Mouse (Mus musculus) ES-Bruce4 (cell line): ENCODE data around the gene Smpdl3b. TPM values are rescaled to one million over a fixed set of nuclear protein-coding genes. Genes with fewer than 3 reads are reported as not detected.
"Not testable (repeated sequence)": the region's sequence is repeated elsewhere in the genome, so short reads cannot be mapped to it uniquely, and the experiment has no call there.

Experiments
- H3K27ac ChIP-seq: 2 replicates; pipeline ENCODE4 v1.5.1; 2012; ENCODE audit warnings: low read length, inconsistent platforms; ENCODE audit not compliant: insufficient read depth
- H3K27me3 ChIP-seq: 2 replicates; pipeline ENCODE4 v1.6.1; 2012; ENCODE audit warnings: mild to moderate bottlenecking, low read length, inconsistent platforms; ENCODE audit not compliant: control insufficient read depth, poor library complexity, insufficient read depth, severe bottlenecking
- H3K36me3 ChIP-seq: 2 replicates; pipeline ENCODE4 v1.6.1; 2012; ENCODE audit warnings: inconsistent platforms, mild to moderate bottlenecking, low read length, moderate library complexity; ENCODE audit not compliant: control insufficient read depth, poor library complexity, insufficient read depth, severe bottlenecking
- H3K4me1 ChIP-seq: one replicate; pipeline ENCODE4 v1.8.1; 2011; ENCODE audit warnings: low read length; ENCODE audit not compliant: control insufficient read depth, insufficient read depth
- H3K4me3 ChIP-seq: 2 replicates; pipeline ENCODE4 v1.5.1; 2011; ENCODE audit warnings: low read depth, mild to moderate bottlenecking, low read length
- H3K9ac ChIP-seq: 2 replicates; pipeline ENCODE4 v1.6.1; 2012; ENCODE audit warnings: low read depth, mild to moderate bottlenecking, inconsistent platforms; ENCODE audit not compliant: poor library complexity, severe bottlenecking
- H3K9me3 ChIP-seq: replicated peaks from 2 replicates; pipeline ENCODE4 v1.6.1; 2012; ENCODE audit warnings: mild to moderate bottlenecking, low read length, inconsistent platforms; ENCODE audit not compliant: control insufficient read depth, poor library complexity, insufficient read depth, severe bottlenecking
- CTCF ChIP-seq: IDR thresholded peaks from one replicate; pipeline ENCODE4 v1.8.1; 2011; ENCODE audit warnings: low read depth, low read length
- EP300 ChIP-seq: IDR thresholded peaks from 2 replicates; pipeline ENCODE4 v1.6.1; 2011; ENCODE audit warnings: low read depth, low read length; ENCODE audit not compliant: insufficient read depth
- POLR2A ChIP-seq: IDR thresholded peaks from one replicate; pipeline ENCODE4 v1.8.1; 2011; ENCODE audit warnings: low read length; ENCODE audit not compliant: insufficient read depth
- polyA plus RNA-seq: library from polyadenylated mRNA; stranded (reverse); fragments of >200 nt; gene quantifications from 2 replicates; pipeline ENCODE4 v1.2.4, GENCODE M21; 2011; ENCODE audit warnings: low read depth; ENCODE audit not compliant: missing spikeins, insufficient read depth, insufficient read length

Smpdl3b gene
- polyA plus RNA-seq, 1 experiment: 6.4 TPM

DNA sequence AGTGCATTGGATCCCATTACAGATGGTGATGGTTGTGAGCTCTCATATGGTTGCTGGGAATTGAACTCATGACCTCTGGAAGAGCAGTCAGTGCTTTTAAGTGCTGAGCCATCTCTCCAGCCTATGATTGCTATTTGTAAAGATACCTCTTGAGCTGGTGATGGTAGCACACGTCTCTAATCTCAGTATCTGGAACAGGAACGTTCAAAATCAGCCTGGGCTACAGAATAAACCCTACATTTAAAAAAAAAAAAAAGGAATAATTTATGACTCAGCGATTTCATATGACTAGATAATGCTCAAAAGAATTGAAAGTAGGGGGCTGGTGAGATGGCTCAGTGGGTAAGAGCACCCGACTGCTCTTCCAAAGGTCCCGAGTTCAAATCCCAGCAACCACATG is 46.2 kb upstream of the Smpdl3b start:
- Histone ChIP-seq H3K9ac (no peak overlapping the region), H3K9me3 (no peaks in the 10 kb centered on the region), H3K27ac (no peak overlapping the region), H3K36me3 (no peaks in the 10 kb centered on the region), H3K27me3 (no peaks in the 10 kb centered on the region), H3K4me3 (no peak overlapping the region), H3K4me1 (no peaks in the 10 kb centered on the region)
- no peak for TF ChIP-seq POLR2A
- TF ChIP-seq EP300: no peak
- TF ChIP-seq CTCF: no peak

DNA sequence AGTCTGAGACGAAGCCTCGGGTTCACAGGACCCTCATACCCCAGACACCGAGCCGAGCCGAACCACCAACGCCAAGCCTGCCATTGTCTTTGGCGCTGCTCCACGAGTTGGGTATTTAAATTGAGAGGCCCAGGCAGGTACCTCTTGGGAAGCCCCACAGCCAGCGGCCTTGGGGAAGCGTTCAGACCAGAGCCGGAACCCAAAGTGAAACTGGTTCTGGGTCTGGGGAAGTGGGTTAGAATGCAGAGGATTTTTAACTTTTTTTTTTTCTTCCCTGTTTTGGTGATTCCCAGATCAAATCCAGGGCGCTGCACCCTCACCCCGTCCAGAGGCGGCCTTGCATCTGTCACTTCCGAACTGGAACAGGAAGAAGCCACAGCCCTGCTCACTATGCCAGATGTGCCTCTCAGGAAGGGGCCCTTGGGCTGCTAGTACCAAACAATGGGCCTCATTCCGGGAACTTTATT is 45.2 kb upstream of the Smpdl3b start:
- Histone ChIP-seq H3K36me3 (no peaks in the 10 kb centered on the region), H3K9ac (peak overlapping the region; percentile 92), H3K27me3 (no peaks in the 10 kb centered on the region), H3K4me3 (peak overlapping the region; percentile 57), H3K27ac (peak overlapping the region; percentile 15; the same call in 1 of the 2 replicates), H3K4me1 (no peaks in the 10 kb centered on the region), H3K9me3 (no peaks in the 10 kb centered on the region)
- 0 out of 2 replicates have a peak, but pooled peaks have one; percentile 43 for TF ChIP-seq EP300
- TF ChIP-seq CTCF: no peak
- TF ChIP-seq POLR2A: no peak

- no peaks in the 10 kb centered on the region for H3K9me3 ChIP-seq
- H3K4me3 ChIP-seq: peak overlapping the region; percentile 57
- peak overlapping the region; percentile 92 for H3K9ac ChIP-seq
- peak overlapping the region; percentile 15; the same call in 1 of the 2 replicates for H3K27ac ChIP-seq
- H3K4me1 ChIP-seq: no peaks in the 10 kb centered on the region
- H3K27me3 ChIP-seq: no peaks in the 10 kb centered on the region
- no peak for TF ChIP-seq CTCF
- TF ChIP-seq EP300: no peak
- TF ChIP-seq POLR2A: no peak
- H3K36me3 ChIP-seq: no peaks in the 10 kb centered on the region
Measured at GRCm38 (mm10) chr4:132801176-132802077, 44.4 kb upstream of the Smpdl3b start.

GRCm38 (mm10) chr4:132799845-132800244 is 42.8 kb upstream of the Smpdl3b start:
- H3K9ac ChIP-seq: no peak overlapping the region
- no peaks in the 10 kb centered on the region for H3K9me3 ChIP-seq
- TF ChIP-seq EP300 (no peak), POLR2A (no peak), CTCF (no peak)
- H3K27me3 ChIP-seq: no peaks in the 10 kb centered on the region
- no peaks in the 10 kb centered on the region for H3K36me3 ChIP-seq
- no peak overlapping the region for H3K27ac ChIP-seq
- H3K4me1 ChIP-seq: no peaks in the 10 kb centered on the region
- no peak overlapping the region for H3K4me3 ChIP-seq

DNA sequence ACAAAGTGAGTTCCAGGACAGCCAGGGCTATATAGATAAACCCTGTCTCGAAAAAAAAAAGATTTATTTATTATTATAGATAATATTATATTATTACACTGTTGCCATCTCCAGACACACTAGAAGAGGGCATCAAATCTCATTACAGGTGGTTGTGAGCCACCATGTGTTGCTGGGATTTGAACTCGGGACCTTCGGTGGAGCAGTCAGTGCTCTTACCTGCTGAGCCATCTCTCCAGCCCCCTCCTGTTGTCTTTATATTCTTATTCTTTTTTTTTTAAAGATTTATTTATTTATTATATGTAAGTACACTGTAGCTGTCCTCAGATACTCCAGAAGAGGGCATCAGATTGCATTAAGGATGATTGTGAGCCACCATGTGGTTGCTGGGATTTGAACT is 41.6 kb upstream of the Smpdl3b start:
- H3K9me3 ChIP-seq, H3K27me3 ChIP-seq, H3K4me3 ChIP-seq, H3K27ac ChIP-seq, H3K4me1 ChIP-seq, H3K9ac ChIP-seq, H3K36me3 ChIP-seq: not testable (repeated sequence)

- no peaks in the 10 kb centered on the region for H3K9me3 ChIP-seq
- TF ChIP-seq CTCF (no peak), EP300 (no peak), POLR2A (no peak)
- no peak overlapping the region for H3K27ac ChIP-seq
- no peak overlapping the region for H3K4me3 ChIP-seq
- no peaks in the 10 kb centered on the region for H3K4me1 ChIP-seq
- H3K27me3 ChIP-seq: no peaks in the 10 kb centered on the region
- no peak overlapping the region for H3K9ac ChIP-seq
- H3K36me3 ChIP-seq: no peaks in the 10 kb centered on the region
Measured at GRCm38 (mm10) chr4:132798028-132798427, 41.0 kb upstream of the Smpdl3b start.
